Mouse (Mus musculus) ES-CJ7 (cell line): ENCODE measurements around the gene Serinc1.
A peak's percentile ranks its signal among the peaks of the same experiment; 100 is the strongest.

Source experiments
- DNase-seq: peaks from one replicate; pipeline ENCODE4 v3.0.0; 2011; ENCODE audit warnings: low read depth, low spot score

The Serinc1 gene

GRCm38 (mm10) chr10:57485908-57486541 lies 46.3 kb downstream of the Serinc1 start, which contains the start of gene Hsf2:
Gene Hsf2, plus strand, starts transcription at chr10:57486385.
- peak; percentile 97 for DNase-seq

DNA sequence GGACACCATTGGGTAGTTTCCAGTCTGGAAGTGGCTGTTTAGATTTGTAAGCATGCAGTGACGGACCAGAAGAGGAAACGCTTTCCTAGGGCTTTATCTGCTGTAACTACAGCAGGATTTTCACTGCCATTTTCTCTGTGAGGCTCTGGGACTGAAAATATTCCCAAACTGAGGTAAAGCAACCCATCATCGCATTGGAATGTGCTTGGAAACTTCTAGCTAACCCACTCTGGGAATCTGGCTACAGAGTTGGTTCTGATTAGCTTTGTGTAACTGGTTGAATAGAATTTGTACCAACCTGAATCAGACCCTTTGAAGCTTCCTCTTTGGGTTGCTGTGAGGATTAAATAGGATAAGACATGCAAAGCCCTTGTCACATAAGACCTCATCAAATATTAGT lies 47.6 kb downstream of the Serinc1 start:
- no peak for DNase-seq

DNA sequence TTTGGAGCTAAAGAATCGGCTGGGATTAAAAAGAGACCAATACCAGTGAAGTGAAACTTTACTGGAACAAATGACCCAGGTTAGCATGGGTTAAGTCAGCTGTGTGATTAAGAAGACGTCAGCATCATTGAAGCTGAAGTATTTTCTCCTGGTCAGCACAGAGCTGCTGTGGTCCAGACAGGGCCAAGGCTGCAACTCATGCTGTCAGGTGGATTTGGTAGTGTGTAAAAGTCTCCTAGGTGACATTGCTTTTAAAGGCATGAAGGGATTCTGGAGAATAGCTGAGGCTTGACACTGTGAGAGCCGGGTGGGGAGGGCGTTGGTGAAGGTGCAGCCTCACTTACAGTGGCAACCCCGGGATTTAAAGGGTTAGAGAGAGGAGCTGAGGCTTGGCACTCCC lies 50.6 kb downstream of the Serinc1 start:
- DNase-seq: no peak

DNA sequence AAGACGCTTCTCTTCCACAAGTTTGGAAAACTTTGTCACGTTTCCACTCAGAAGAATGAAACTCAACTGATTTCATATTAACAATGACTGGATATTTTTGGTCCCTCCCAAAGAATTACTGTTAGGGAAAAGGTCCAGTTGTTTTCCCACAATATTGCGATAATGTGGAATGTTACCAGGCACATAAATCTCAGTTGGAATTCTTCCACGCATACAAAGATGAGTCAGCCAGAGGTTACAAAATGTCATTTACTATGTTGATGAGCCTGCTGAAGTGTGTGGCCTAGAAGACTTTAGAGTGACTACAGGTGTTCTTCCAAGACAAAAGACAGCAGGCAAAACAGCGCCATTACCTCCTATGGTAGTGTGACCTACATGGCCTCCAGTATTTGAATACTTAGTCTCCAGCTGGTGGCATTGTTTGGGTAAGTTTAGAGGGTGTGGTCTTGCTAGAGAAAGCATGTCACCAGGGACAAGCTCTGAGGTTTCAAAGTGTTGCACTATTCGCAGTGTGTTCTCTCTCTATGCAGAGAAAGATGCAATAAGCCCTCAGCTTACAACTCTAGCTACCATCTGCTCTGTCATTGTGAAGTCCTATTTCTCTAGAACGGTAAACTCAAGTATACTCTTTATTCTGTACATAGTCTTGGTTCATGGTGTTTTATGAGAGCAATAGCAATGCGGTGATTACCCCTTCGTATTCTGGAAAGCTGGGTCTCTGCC lies 55.0 kb downstream of the Serinc1 start:
- peak; percentile 77 for DNase-seq
